Mouse (Mus musculus): ENCODE measurements around the gene Rmdn3.

DNA sequence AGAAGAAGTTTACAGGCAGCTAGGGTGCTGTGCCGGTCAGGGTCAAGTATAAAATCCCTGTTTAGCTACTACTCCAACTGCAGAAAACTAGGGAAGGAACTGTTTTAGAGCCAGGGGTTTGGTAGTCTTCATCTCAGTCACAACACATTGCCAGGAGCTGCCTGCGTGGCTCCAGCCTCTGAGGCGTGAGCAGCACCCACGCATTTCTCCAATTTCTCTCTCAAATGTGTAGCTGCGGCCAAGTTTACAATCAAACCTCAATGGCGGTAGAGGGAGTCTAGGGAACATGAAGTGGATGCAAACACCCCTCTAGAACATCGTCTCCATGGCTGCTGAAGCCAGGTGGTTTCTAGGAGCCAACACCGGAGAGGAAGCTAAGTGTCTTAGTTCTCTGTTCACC lies 9.1 kb downstream of the Rmdn3 start:
- TF ChIP-seq POLR2A (IDR thresholded peaks at IDR 0.05; ENCODE audit: low read depth, low read length) (no peak), CTCF (conservative IDR thresholded peaks at IDR 0.05 in 1 of 2, IDR thresholded peaks at IDR 0.05 in 1 of 2; ENCODE audit: low read depth in 2 of 2, low read length in 2 of 2) (no peak), JUND (conservative IDR thresholded peaks at IDR 0.05; ENCODE audit: low read depth, low read length) (no peak), JUN (IDR thresholded peaks at IDR 0.05; ENCODE audit: insufficient read depth, low read depth, low read length) (no peak), CHD1 (IDR thresholded peaks at IDR 0.05; ENCODE audit: low read depth, low read length) (no peak), MAX (IDR thresholded peaks at IDR 0.05; ENCODE audit: low read length) (no peak), HCFC1 (IDR thresholded peaks at IDR 0.05; ENCODE audit: low read depth, low read length) (no peak), E2F4 (IDR thresholded peaks at IDR 0.05; ENCODE audit: insufficient replicate concordance, low read depth, low read length) (no peak), CHD2 (IDR thresholded peaks at IDR 0.05; ENCODE audit: low read length) (no peak), RCOR1 (conservative IDR thresholded peaks at IDR 0.05; ENCODE audit: low read depth, low read length) (no peak), RAD21 (IDR thresholded peaks at IDR 0.05; ENCODE audit: low read depth, low read length) (no peak), EP300 (IDR thresholded peaks at IDR 0.05; ENCODE audit: low read length) (no peak), ZC3H11A (IDR thresholded peaks at IDR 0.05; ENCODE audit: low read depth, low read length) (no peak)
